Mouse (Mus musculus) liver, adult 2 months (tissue): ENCODE measurements at regions not wholly inside any gene's neighbourhood (a gene's known extent, or its start where the extent isn't known, plus 50 kb on each side); places are given as distances from the start of the nearest gene placed in this dataset.

Experiments
- DNase-seq: peaks from one replicate; pipeline ENCODE4 v3.0.0-alpha.2; 2011; ENCODE audit warnings: low read depth, low spot score; ENCODE audit errors: extremely low read depth
- H3K27ac ChIP-seq: fragments of 200-500 bp; replicated peaks from 2 replicates; pipeline ENCODE4 v1.5.1; 2012; ENCODE audit warnings: low read depth, mild to moderate bottlenecking, control low read depth, inconsistent platforms, low read length; ENCODE audit not compliant: insufficient read depth
- H3K27me3 ChIP-seq: fragments of 200-500 bp; 2 replicates; pipeline ENCODE4 v1.6.1; 2012; ENCODE audit warnings: mild to moderate bottlenecking, moderate library complexity, low read length, inconsistent platforms; ENCODE audit not compliant: control insufficient read depth, insufficient read depth
- H3K36me3 ChIP-seq: fragments of 200-500 bp; 2 replicates; pipeline ENCODE4 v1.6.1; 2012; ENCODE audit warnings: low read length, inconsistent platforms; ENCODE audit not compliant: control insufficient read depth, insufficient read depth
- H3K4me1 ChIP-seq: fragments of 200-500 bp; 2 replicates; pipeline ENCODE4 v1.6.1; 2011; ENCODE audit warnings: low read length; ENCODE audit not compliant: control insufficient read depth, insufficient read depth
- H3K4me3 ChIP-seq: fragments of 200-500 bp; 2 replicates; pipeline ENCODE4 v1.5.1; 2011; ENCODE audit warnings: low read depth, mild to moderate bottlenecking, control low read depth, low read length, moderate library complexity; ENCODE audit not compliant: insufficient read depth
- H3K79me2 ChIP-seq: fragments of 200-500 bp; 2 replicates; pipeline ENCODE4 v1.6.1; 2012; ENCODE audit warnings: inconsistent platforms, mild to moderate bottlenecking, low read length, moderate library complexity; ENCODE audit not compliant: control insufficient read depth, insufficient read depth
- H3K9ac ChIP-seq: fragments of 200-500 bp; 2 replicates; pipeline ENCODE4 v1.6.1; 2012; ENCODE audit warnings: low read depth, mild to moderate bottlenecking, control low read depth, inconsistent platforms, low read length
- CTCF ChIP-seq: fragments of 200-500 bp; IDR thresholded peaks from 2 replicates; pipeline ENCODE4 v1.5.1; 2011; ENCODE audit warnings: low read depth, low read length, control low read depth
- POLR2A ChIP-seq: fragments of 200-500 bp; IDR thresholded peaks from 2 replicates; pipeline ENCODE4 v1.6.1; 2011; ENCODE audit warnings: low read length, control low read depth; ENCODE audit not compliant: insufficient read depth; ENCODE audit errors: extremely low read depth
- WGBS: fragments of 180-500 bp; shearing (Covaris S2); methylation state at CpG from one replicate; pipeline ENCODE4 v1.1.7; 2018; 5-methylcytosine and 5-hydroxymethylcytosine counted together

- Histone ChIP-seq H3K9ac (no peak overlapping the region), H3K27me3 (no peaks in the 10 kb centered on the region), H3K4me3 (no peak overlapping the region), H3K4me1 (no peaks in the 10 kb centered on the region), H3K27ac (no peak overlapping the region), H3K36me3 (no peaks in the 10 kb centered on the region), H3K79me2 (no peaks in the 10 kb centered on the region)
- DNase-seq = no peak
- TF ChIP-seq POLR2A = no peak
- TF ChIP-seq CTCF = no peak
- 76% methylated on average over 9 of the region's 9 CpGs for WGBS
Measured at GRCm38 (mm10) chr1:88839977-88840628, 138.1 kb upstream of the Arl4c start.

- Histone ChIP-seq H3K27ac (no peak overlapping the region), H3K4me3 (no peak overlapping the region), H3K4me1 (no peaks in the 10 kb centered on the region), H3K79me2 (no peaks in the 10 kb centered on the region), H3K27me3 (no peaks in the 10 kb centered on the region), H3K9ac (no peak overlapping the region), H3K36me3 (no peaks in the 10 kb centered on the region)
- WGBS = 74% methylated on average over 9 of the region's 9 CpGs
- DNase-seq = no peak
- TF ChIP-seq POLR2A = no peak
- no peak for TF ChIP-seq CTCF
Measured at GRCm38 (mm10) chr1:88840991-88841592, 139.1 kb upstream of the Arl4c start.

DNA sequence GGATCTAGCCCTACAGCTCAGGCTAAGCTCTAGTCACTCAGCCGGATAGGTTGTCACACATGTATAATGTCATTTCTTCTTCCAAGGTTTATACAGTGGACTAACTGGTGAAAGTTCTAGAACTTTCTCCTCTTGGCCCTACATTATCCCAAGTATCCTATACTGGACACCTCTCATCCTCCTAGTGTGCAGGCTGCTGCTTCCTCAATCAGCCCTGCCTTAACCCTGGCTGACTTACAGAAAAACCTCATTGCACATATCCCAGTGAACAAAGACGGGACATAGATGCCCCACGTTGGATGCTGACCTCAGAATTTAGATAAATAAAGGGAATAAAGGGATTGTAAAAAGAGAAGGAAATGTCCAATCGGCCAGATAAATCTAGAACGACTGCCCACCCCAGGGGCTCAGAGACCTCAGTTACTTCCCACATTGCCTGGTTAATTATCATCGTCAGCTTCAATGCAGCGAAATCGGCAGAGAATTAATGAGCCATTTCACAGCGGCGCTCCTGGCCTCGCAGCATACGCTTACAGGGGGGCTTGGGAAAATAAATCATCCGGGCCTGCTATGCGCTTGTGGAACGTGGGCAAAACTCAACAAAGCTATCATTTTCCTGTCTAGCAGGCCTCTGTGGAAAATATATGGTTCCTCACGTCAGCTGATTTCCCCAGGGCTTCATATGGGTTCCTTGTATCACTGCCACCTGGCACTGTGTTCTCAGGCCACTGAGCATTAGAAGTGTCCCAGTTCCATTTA is 145.5 kb upstream of the Arl4c start:
- no peak for TF ChIP-seq POLR2A
- no peak for TF ChIP-seq CTCF
- WGBS = 89% methylated on average over 16 of the region's 16 CpGs
- no peaks in the 10 kb centered on the region for H3K36me3 ChIP-seq
- H3K27ac ChIP-seq = no peak overlapping the region
- H3K4me3 ChIP-seq = no peak overlapping the region
- DNase-seq = no peak
- no peaks in the 10 kb centered on the region for H3K27me3 ChIP-seq
- H3K4me1 ChIP-seq = no peaks in the 10 kb centered on the region
- no peak overlapping the region for H3K9ac ChIP-seq
- no peaks in the 10 kb centered on the region for H3K79me2 ChIP-seq

- Histone ChIP-seq H3K27me3 (no peaks in the 10 kb centered on the region), H3K9ac (no peak overlapping the region), H3K27ac (no peak overlapping the region), H3K4me3 (no peak overlapping the region), H3K79me2 (no peaks in the 10 kb centered on the region), H3K36me3 (no peaks in the 10 kb centered on the region), H3K4me1 (no peaks in the 10 kb centered on the region)
- DNase-seq = no peak
- WGBS = 85% methylated on average over 8 of the region's 8 CpGs
- TF ChIP-seq CTCF = no peak
- TF ChIP-seq POLR2A = no peak
Measured at GRCm38 (mm10) chr1:88848246-88848645, 146.2 kb upstream of the Arl4c start.

- Histone ChIP-seq H3K27me3 (no peaks in the 10 kb centered on the region), H3K9ac (no peak overlapping the region), H3K36me3 (no peaks in the 10 kb centered on the region), H3K79me2 (no peaks in the 10 kb centered on the region), H3K4me3 (no peak overlapping the region), H3K27ac (no peak overlapping the region), H3K4me1 (no peaks in the 10 kb centered on the region)
- TF ChIP-seq POLR2A = no peak
- TF ChIP-seq CTCF = no peak
- DNase-seq = no peak
- WGBS = 85% methylated on average over 5 of the region's 5 CpGs
Measured at GRCm38 (mm10) chr1:88849421-88849820, 147.4 kb upstream of the Arl4c start.
